Mouse (Mus musculus) gastrocnemius, postnatal 36 days (tissue): Measurements from ENCODE around the gene Hpse. TPM values are rescaled to one million over a fixed set of nuclear protein-coding genes. Genes with fewer than 3 reads are reported as not detected.

Experiments used
- DNase-seq, 2 experiments: peaks; one replicate each; pipeline ENCODE4 v3.0.0; 2022
- intact Hi-C: fragments of 180-260 bp; cut with DNase I; formaldehyde crosslinking; loops from one replicate; pipeline ENCODE4 v1.15.1; 2025
- long read RNA-seq, 2 experiments: library from polyadenylated mRNA; stranded (forward); transcript quantifications; one replicate each; pipeline ENCODE4 v2.0.0; 2021
- total RNA-seq, 2 experiments: library from RNA; stranded (reverse); gene quantifications; 2 replicates each; pipeline ENCODE4 v1.2.3; 2021

The Hpse gene
- total RNA-seq, result under 1 TPM; 0.31 to 0.32 TPM
- long read RNA-seq, experiment 1, result 0 reads
- long read RNA-seq, experiment 2, result 0 reads

- DNase-seq, result peak; percentile 26 to 31
- intact Hi-C loops, result no loop called here
These were observed at the start of gene Hpse for GRCm38 (mm10) chr5:100719235-100720088. Gene Hpse (minus strand): TSS chr5:100719716.

- intact Hi-C loops, result no loop called here
- DNase-seq, result no peak
These were observed 46.5 kb upstream of the Hpse start for GRCm38 (mm10) chr5:100766026-100766425.

- intact Hi-C loops, result no loop called here
- DNase-seq, result no peak
These were observed 42.2 kb upstream of the Hpse start for GRCm38 (mm10) chr5:100761736-100762135.

- intact Hi-C loops, result no loop called here
- DNase-seq, result no peak
These were observed 40.6 kb upstream of the Hpse start for GRCm38 (mm10) chr5:100760049-100760663.

- intact Hi-C loops, result no loop called here
- DNase-seq, result no peak
These were observed 38.6 kb upstream of the Hpse start for GRCm38 (mm10) chr5:100758121-100758520.

- DNase-seq, result no peak
- intact Hi-C loops, result no loop called here
These were observed 33.9 kb upstream of the Hpse start for GRCm38 (mm10) chr5:100753407-100753806.

- no peak for DNase-seq
- intact Hi-C loops, result no loop called here
These were observed 32.1 kb upstream of the Hpse start for GRCm38 (mm10) chr5:100751655-100752054.

- intact Hi-C loops, result no loop called here
- no peak for DNase-seq
These were observed 31.2 kb upstream of the Hpse start for GRCm38 (mm10) chr5:100750617-100751255.

GRCm38 (mm10) chr5:100738802-100739201 is 19.3 kb upstream of the Hpse start:
- no peak for DNase-seq
- intact Hi-C loops, result no loop called here

- no peak for DNase-seq
- intact Hi-C loops, result no loop called here
These were observed 17.4 kb upstream of the Hpse start for GRCm38 (mm10) chr5:100736919-100737318.

GRCm38 (mm10) chr5:100734535-100734934 is 15.0 kb upstream of the Hpse start:
- intact Hi-C loops, result no loop called here
- DNase-seq, result no peak

- no peak for DNase-seq
- intact Hi-C loops, result no loop called here
These were observed 9.2 kb upstream of the Hpse start for GRCm38 (mm10) chr5:100728757-100729156.

- intact Hi-C loops, result no loop called here
- no peak for DNase-seq
These were observed 6.5 kb upstream of the Hpse start for GRCm38 (mm10) chr5:100726001-100726400.

- intact Hi-C loops, result no loop called here
- DNase-seq, result no peak
These were observed 2.8 kb downstream of the Hpse start for GRCm38 (mm10) chr5:100716762-100717161.

- no peak for DNase-seq
- intact Hi-C loops, result no loop called here
These were observed 8.3 kb downstream of the Hpse start for GRCm38 (mm10) chr5:100711219-100711618.

- no peak for DNase-seq
- intact Hi-C loops, result no loop called here
These were observed 9.5 kb downstream of the Hpse start for GRCm38 (mm10) chr5:100710012-100710411.

GRCm38 (mm10) chr5:100709035-100709434 is 10.5 kb downstream of the Hpse start:
- DNase-seq, result no peak
- intact Hi-C loops, result no loop called here

GRCm38 (mm10) chr5:100706675-100707074 is 12.8 kb downstream of the Hpse start:
- intact Hi-C loops, result no loop called here
- DNase-seq, result no peak

GRCm38 (mm10) chr5:100704272-100704671 is 15.2 kb downstream of the Hpse start:
- DNase-seq, result no peak
- intact Hi-C loops, result no loop called here

GRCm38 (mm10) chr5:100702325-100702724 is 17.2 kb downstream of the Hpse start:
- intact Hi-C loops, result no loop called here

GRCm38 (mm10) chr5:100700861-100701620 is 18.5 kb downstream of the Hpse start:
- intact Hi-C loops, result no loop called here
- no peak for DNase-seq

More at GRCm38 (mm10) chr5:100702325-100702724, 17.2 kb downstream of the Hpse start:
- DNase-seq, result no peak
